Mouse (Mus musculus) kidney, embryonic 15.5 days (tissue): Measurements from ENCODE around the gene Inca1. TPM values are rescaled to one million over a fixed set of nuclear protein-coding genes. Genes with fewer than 3 reads are reported as not detected.

Experiments used
- ATAC-seq: fragments of 200-750 bp; cut with Nextera tagmentation; replicated peaks from 2 replicates; pipeline ENCODE4 v1.8.0; 2017; ENCODE audit warnings: moderate TSS enrichment; ENCODE audit not compliant: low FRiP score
- H3K27ac ChIP-seq: fragments of 300-500 bp; sonication (generic); 2 replicates; pipeline ENCODE4 v1.5.1; 2015; ENCODE audit warnings: mild to moderate bottlenecking, inconsistent platforms
- H3K27me3 ChIP-seq: fragments of 300-500 bp; sonication (generic); 2 replicates; pipeline ENCODE4 v1.6.1; 2015; ENCODE audit warnings: inconsistent platforms
- H3K36me3 ChIP-seq: fragments of 300-500 bp; sonication (generic); 2 replicates; pipeline ENCODE4 v1.6.1; 2015; ENCODE audit warnings: inconsistent platforms
- H3K4me1 ChIP-seq: fragments of 300-500 bp; sonication (generic); 2 replicates; pipeline ENCODE4 v1.6.1; 2015; ENCODE audit warnings: inconsistent platforms
- H3K4me2 ChIP-seq: fragments of 300-500 bp; sonication (generic); 2 replicates; pipeline ENCODE4 v1.6.1; 2015; ENCODE audit warnings: moderate library complexity, mild to moderate bottlenecking, inconsistent platforms
- H3K4me3 ChIP-seq: fragments of 300-500 bp; sonication (generic); replicated peaks from 2 replicates; pipeline ENCODE4 v1.5.1; 2015; ENCODE audit warnings: mild to moderate bottlenecking, inconsistent platforms
- H3K9ac ChIP-seq: fragments of 300-500 bp; sonication (generic); 2 replicates; pipeline ENCODE4 v1.6.1; 2015; ENCODE audit warnings: mild to moderate bottlenecking, inconsistent platforms
- H3K9me3 ChIP-seq: fragments of 300-500 bp; sonication (generic); replicated peaks from 2 replicates; pipeline ENCODE4 v1.6.1; 2016; ENCODE audit warnings: inconsistent platforms
- WGBS: fragments of 180-500 bp; shearing (Covaris S2); methylation state at CpG from one replicate; pipeline ENCODE4 v1.1.7; 2015; ENCODE audit warnings: mixed read lengths; 5-methylcytosine and 5-hydroxymethylcytosine counted together
- polyA plus RNA-seq: library from polyadenylated mRNA; unstranded; fragments of >200 nt; fragmentation: Nextera tagmentation; extraction: Ambion mirVana; gene quantifications from 2 replicates; pipeline ENCODE4 v1.2.1, GENCODE M21; 2015

Inca1 gene
- 1.2 and 2.3 TPM in 2 replicates for polyA plus RNA-seq

GRCm38 (mm10) chr11:70699722-70700556 is at the start of gene Inca1, which contains the start of gene Kif1c:
Gene Inca1, minus strand, starts transcription at chr11:70700155.
Gene Kif1c, plus strand, starts transcription at chr11:70700548.
- peak within 1 kb of the TSS; percentile 96 for H3K4me3 ChIP-seq
- H3K36me3 ChIP-seq = peaks cover 20% of the 10 kb centered on the region
- WGBS = under 1% methylated on average over 62 of the region's 69 CpGs
- H3K27ac ChIP-seq = peak within 1 kb of the TSS; percentile 98
- ATAC-seq = peak; percentile 93
- peaks cover 26% of the 10 kb centered on the region for H3K4me1 ChIP-seq
- peak within 1 kb of the TSS; percentile 97 for H3K9ac ChIP-seq
- H3K9me3 ChIP-seq = no peaks in the 10 kb centered on the region
- H3K27me3 ChIP-seq = no peaks in the 10 kb centered on the region
- peak within 1 kb of the TSS; percentile 77 for H3K4me2 ChIP-seq

DNA sequence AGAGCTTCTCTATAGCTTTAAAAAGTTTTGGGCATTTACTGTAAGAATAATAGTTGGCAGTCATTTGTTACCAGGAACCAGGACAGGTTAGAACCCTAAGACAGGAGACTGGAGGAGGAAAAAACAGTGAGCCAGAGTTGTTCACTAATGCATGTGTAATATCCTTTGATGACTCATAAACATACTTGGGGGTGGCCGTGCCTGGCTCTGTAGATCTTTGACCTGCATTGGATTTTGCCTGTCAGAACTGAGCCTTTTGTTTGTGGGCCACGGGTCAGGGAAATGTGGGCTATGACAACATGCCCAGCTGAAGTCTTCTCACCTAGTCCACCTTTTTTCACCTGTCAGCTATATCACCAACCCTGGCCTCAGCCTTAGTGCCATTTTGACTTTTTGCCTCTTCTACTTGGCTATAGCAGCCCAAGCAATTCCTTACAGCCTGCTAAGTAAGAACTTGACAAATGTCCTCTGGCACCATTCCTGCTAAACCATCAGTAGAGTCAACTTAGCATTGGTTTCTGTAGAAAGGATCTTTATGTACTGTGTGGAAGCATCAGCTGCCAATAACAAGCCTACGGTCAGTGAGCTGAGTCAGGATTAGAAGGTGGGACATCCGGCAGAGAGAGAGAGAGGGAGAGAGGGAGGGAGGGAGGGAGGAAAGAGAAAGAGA is 48.1 kb upstream of the Inca1 start:
- H3K4me1 ChIP-seq = no peaks in the 10 kb centered on the region
- 80% methylated on average over 4 of the region's 4 CpGs for whole genome bisulfite sequencing
- no peak for ATAC-seq
- H3K36me3 ChIP-seq = no peaks in the 10 kb centered on the region
- H3K4me3 ChIP-seq = no peak overlapping the region
- H3K9ac ChIP-seq = no peak overlapping the region
- H3K4me2 ChIP-seq = no peak overlapping the region
- no peak overlapping the region for H3K27ac ChIP-seq
- H3K27me3 ChIP-seq = 0 out of 2 replicates have a peak, but pooled peaks cover 2% of the 10 kb centered on the region
- H3K9me3 ChIP-seq = 0 out of 2 replicates have a peak, but pooled peaks cover 3% of the 10 kb centered on the region

GRCm38 (mm10) chr11:70745636-70746035 is 45.7 kb upstream of the Inca1 start:
- Histone ChIP-seq H3K27ac (no peak overlapping the region), H3K36me3 (no peaks in the 10 kb centered on the region), H3K4me2 (no peak overlapping the region), H3K4me3 (no peak overlapping the region), H3K4me1 (no peaks in the 10 kb centered on the region), H3K27me3 (no peaks in the 10 kb centered on the region), H3K9me3 (0 out of 2 replicates have a peak, but pooled peaks cover 3% of the 10 kb centered on the region), H3K9ac (no peak overlapping the region)
- WGBS = 86% methylated on average over 7 of the region's 7 CpGs
- ATAC-seq = no peak

DNA sequence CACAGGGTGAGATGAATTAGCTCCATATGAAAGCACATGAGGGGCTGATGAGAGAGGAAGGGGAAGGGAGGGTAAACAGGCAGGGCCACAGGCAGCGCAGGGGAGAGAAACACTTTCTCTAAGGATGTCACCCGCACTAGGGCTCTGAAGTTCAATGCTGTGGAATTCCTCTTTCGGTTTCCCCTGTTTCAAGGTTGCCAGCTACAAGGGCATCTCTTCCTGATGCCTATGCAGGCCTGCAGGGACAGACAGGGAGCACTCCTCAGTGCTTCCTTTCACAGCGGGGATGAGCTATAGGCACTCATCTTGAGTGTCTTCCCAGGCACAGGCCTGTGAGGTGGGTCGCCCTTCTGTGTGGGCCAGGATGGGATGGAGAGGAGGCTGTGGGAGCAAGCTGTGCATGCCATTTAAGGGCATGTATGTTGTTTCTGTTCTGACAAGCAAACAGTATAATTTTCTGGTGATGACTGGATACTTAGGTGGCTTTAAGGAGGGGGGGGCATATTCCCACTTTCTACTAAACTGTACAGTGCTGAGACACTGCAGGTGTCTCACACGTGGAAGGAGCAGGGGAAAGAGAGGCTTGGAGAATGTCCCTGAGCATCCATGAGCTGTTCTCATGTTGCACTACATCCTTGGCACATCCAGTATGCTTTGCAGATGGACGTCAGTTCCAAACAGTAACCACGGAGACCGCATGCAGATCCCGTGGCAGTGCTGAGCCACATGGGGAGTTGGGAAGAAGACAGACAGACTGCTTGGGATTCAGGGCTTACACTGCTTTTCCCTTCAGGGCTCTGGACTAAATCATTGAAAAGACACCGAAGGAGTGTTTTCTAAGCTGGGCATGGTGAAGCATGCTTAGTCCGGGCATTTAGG is 42.9 kb upstream of the Inca1 start:
- ATAC-seq = no peak
- no peak overlapping the region for H3K4me2 ChIP-seq
- no peak overlapping the region for H3K9ac ChIP-seq
- H3K36me3 ChIP-seq = no peaks in the 10 kb centered on the region
- H3K9me3 ChIP-seq = no peaks in the 10 kb centered on the region
- no peaks in the 10 kb centered on the region for H3K27me3 ChIP-seq
- no peaks in the 10 kb centered on the region for H3K4me1 ChIP-seq
- 85% methylated on average over 12 of the region's 12 CpGs for WGBS
- H3K27ac ChIP-seq = no peak overlapping the region
- no peak overlapping the region for H3K4me3 ChIP-seq

DNA sequence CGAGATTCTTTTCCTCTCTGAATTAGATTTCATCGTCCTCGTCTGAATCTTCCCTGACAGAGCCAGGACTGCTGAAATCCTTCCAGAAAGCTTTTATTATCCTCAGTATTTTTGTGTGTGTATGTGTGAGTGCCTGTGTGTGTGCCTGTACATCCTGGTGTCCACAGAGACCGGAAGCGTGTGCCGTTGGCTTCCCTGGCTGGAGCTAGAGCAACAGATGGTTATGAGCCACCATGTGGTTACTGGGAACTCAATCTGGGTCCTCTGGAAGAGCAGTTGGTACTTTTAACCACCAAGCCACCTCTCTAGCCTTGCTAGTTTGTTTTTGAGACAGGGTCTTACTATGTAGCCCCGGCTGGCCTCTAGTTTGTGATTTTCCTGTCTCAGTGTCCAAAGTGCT is 42.2 kb upstream of the Inca1 start:
- no peak overlapping the region for H3K4me2 ChIP-seq

DNA sequence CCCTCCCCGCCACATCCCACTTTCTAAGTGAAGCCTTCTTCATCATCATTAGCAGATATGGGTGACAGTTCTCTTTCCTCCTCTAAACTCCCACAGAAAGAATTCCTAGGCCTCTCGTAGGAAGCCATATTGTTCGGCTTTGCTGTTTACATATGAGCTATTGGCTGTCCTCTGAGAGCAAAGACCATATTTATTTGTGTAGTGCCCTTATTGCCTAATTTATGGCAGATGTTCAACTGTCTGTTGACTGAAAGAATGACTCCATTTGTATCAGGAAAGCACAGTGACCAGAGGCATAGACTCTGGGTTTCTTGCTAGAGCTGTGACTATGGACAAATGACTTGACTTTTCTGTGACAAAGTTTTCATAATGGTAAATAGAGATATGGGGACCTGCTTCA is 41.6 kb upstream of the Inca1 start:
- no peak overlapping the region for H3K4me3 ChIP-seq
- 86% methylated on average over 3 of the region's 3 CpGs for WGBS

More for the DNA sequence above, 42.2 kb upstream of the Inca1 start:
- Histone ChIP-seq H3K9me3 (no peaks in the 10 kb centered on the region), H3K9ac (no peak overlapping the region), H3K4me1 (no peaks in the 10 kb centered on the region), H3K27me3 (no peaks in the 10 kb centered on the region), H3K4me3 (no peak overlapping the region), H3K36me3 (no peaks in the 10 kb centered on the region), H3K27ac (no peak overlapping the region)
- 80% methylated on average over 7 of the region's 7 CpGs for WGBS
- ATAC-seq = no peak

GRCm38 (mm10) chr11:70737749-70738148 is 37.8 kb upstream of the Inca1 start:
- H3K27me3 ChIP-seq = no peaks in the 10 kb centered on the region
- no peak overlapping the region for H3K4me3 ChIP-seq
- 70% methylated on average over 5 of the region's 5 CpGs for WGBS
- no peaks in the 10 kb centered on the region for H3K36me3 ChIP-seq
- no peak overlapping the region for H3K27ac ChIP-seq
- H3K9me3 ChIP-seq = no peaks in the 10 kb centered on the region
- H3K9ac ChIP-seq = no peak overlapping the region
- no peak overlapping the region for H3K4me2 ChIP-seq
- no peak for ATAC-seq
- no peaks in the 10 kb centered on the region for H3K4me1 ChIP-seq

More for the DNA sequence above, 41.6 kb upstream of the Inca1 start:
- H3K9ac ChIP-seq = no peak overlapping the region
- H3K27ac ChIP-seq = no peak overlapping the region
- H3K9me3 ChIP-seq = no peaks in the 10 kb centered on the region
- H3K4me2 ChIP-seq = no peak overlapping the region
- no peak for ATAC-seq
- no peaks in the 10 kb centered on the region for H3K36me3 ChIP-seq
- no peaks in the 10 kb centered on the region for H3K27me3 ChIP-seq
- no peaks in the 10 kb centered on the region for H3K4me1 ChIP-seq

DNA sequence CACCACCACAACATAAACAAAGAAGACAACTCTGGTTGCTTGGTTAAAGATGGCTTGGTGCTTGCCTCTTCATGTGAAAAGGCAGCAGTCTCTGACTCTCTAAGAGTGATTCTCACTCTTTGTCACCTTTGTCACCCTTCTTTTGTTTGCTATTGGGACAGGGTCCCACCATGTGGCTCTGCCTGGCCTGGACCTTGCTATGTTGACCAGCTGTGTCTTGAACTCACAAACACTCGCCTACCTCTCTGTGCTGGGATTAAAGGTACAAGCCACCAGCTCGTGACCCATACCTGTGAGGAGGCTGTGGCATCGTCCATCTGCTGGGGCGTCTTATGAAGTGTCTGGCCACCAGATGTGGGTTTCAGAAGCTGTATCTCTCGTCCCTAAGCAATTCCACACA is 33.3 kb upstream of the Inca1 start:
- Histone ChIP-seq H3K9me3 (no peaks in the 10 kb centered on the region), H3K4me3 (no peak overlapping the region), H3K4me2 (no peak overlapping the region), H3K27ac (no peak overlapping the region), H3K4me1 (no peaks in the 10 kb centered on the region), H3K27me3 (no peaks in the 10 kb centered on the region), H3K9ac (no peak overlapping the region), H3K36me3 (peaks cover 11% of the 10 kb centered on the region)
- ATAC-seq = no peak
- WGBS = 68% methylated on average over 5 of the region's 5 CpGs

DNA sequence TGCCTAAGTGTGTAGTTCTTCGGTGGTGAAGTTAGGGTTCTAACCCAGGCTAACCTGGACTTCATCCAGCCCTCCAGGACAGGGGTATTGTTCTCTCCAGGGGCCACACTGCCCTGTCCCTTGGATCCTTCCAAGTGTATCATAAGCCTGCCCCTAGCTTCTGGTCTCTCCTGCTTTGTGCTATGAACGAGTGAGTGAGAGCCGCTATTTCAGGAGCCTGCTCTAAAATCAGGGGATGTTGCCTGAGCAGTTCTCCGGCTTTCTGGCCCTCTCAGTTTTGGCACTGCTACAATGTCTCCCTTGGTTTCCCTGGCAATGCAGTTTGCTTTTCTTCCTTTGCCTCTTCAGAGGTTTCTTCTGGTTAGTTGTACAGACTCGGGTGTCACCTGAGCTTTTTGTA is 31.2 kb upstream of the Inca1 start:
- Histone ChIP-seq H3K27me3 (no peaks in the 10 kb centered on the region), H3K36me3 (peaks cover 32% of the 10 kb centered on the region), H3K4me2 (no peak overlapping the region), H3K4me3 (no peak overlapping the region), H3K9me3 (no peaks in the 10 kb centered on the region), H3K4me1 (no peaks in the 10 kb centered on the region), H3K9ac (no peak overlapping the region), H3K27ac (no peak overlapping the region)
- WGBS = 67% methylated on average over 5 of the region's 5 CpGs
- no peak for ATAC-seq

DNA sequence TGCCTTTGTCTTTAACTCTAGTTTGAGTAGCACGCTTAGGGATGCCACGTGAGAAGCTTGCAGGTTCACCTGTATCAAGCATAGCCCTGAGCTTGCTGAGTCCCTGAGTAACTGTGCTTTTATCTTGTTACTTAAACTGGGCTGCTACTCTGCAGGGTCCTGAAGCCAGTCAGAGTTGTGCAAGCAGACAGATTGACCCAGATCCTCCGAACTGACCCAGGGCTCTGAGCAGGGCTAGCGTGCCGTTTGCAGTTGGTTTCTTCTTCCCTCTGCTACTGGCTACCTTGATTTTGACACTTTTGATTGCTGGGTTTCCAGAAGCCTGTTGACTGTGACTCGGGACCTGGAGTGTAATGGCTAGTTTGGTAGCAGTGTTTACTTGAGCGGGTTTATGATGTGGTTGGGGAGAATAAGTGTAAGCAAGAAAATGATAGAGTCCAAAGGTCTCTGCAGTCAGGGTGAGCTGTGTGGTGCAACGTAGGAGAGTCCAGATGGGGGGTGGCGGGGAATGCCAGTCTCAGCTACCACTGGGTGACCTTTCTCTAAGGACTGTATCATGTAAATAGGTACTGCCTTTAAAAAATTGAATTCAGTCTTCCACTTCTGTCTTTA is 30.6 kb upstream of the Inca1 start:
- no peak overlapping the region for H3K27ac ChIP-seq
- H3K4me3 ChIP-seq = no peak overlapping the region
- no peaks in the 10 kb centered on the region for H3K4me1 ChIP-seq
- no peaks in the 10 kb centered on the region for H3K27me3 ChIP-seq
- 81% methylated on average over 9 of the region's 9 CpGs for WGBS
- peaks cover 39% of the 10 kb centered on the region for H3K36me3 ChIP-seq
- no peaks in the 10 kb centered on the region for H3K9me3 ChIP-seq
- no peak for ATAC-seq
- no peak overlapping the region for H3K9ac ChIP-seq
- no peak overlapping the region for H3K4me2 ChIP-seq

DNA sequence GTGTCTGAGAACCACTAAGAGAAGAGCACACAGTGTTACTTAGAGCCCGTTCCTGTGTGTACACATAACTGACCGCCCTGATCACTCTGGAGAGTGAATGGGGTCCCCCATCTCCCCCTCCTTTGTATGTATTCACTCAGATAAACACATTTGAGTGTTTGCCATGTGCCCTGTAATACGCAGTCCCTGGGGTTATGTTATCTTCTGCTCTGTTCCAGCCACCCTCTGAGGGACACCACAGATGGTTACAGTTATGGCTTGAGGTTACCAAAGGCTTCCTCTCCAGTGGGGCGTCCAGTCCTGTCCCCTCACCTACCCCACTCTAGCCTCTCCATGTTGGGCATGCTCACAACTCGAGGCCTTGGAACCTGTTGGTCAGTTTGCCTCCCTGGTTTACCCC is 27.4 kb upstream of the Inca1 start:
- peaks cover 70% of the 10 kb centered on the region for H3K36me3 ChIP-seq
- no peak for ATAC-seq
- H3K27me3 ChIP-seq = no peaks in the 10 kb centered on the region
- no peaks in the 10 kb centered on the region for H3K9me3 ChIP-seq
- no peak overlapping the region for H3K4me2 ChIP-seq
- 85% methylated on average over 5 of the region's 5 CpGs for WGBS
- no peak overlapping the region for H3K27ac ChIP-seq
- no peaks in the 10 kb centered on the region for H3K4me1 ChIP-seq
- no peak overlapping the region for H3K4me3 ChIP-seq
- no peak overlapping the region for H3K9ac ChIP-seq
